11 mouse cellular contexts compared by ENCODE assay signal in genomic region chr4:140153711-140154114, GRCm38 (mm10).
DNase-seq lines count a peak whose midpoint lies in the region; ATAC-seq lines count a peak whose summit lies in the region.
"Had no signal": no experiment of that assay in that cellular context is flagged by ENCODE, and none has a peak within 500 bp of the region (broad histone marks: within the 10 kb centered on the region; RNA-seq: fewer than 3 reads in every experiment).

No protein-coding gene starts in this region.

- peak; percentile 79 for DNase-seq in brain, adult 2 months (ENCODE audit: low read depth, low spot score)
- DNase-seq in cerebellum, adult 9-11 months, result peak; percentile 72
- peak; percentile 34 to 49 for DNase-seq in layer of hippocampus, postnatal 10 days (ENCODE audit: low spot score in 2 of 2)
- no peak for DNase-seq in ovary, postnatal 14 days (ENCODE audit: low spot score)
- DNase-seq in thymus, postnatal 10 days (ENCODE audit: low spot score in 2 of 2), result no peak

- no peak overlapping the region for H3K4me3 ChIP-seq in hindbrain, embryonic 13.5 days
- no peak overlapping the region for H3K4me3 ChIP-seq in hindbrain, embryonic 12.5 days
- H3K4me3 ChIP-seq: liver, embryonic 12.5 days; stomach, embryonic 15.5 days had no signal

- H3K9me3 ChIP-seq in hindbrain, embryonic 13.5 days, result no peaks in the 10 kb centered on the region
- no peaks in the 10 kb centered on the region for H3K9me3 ChIP-seq in hindbrain, embryonic 12.5 days (replicated peaks)
- H3K9me3 ChIP-seq: liver, embryonic 12.5 days; stomach, embryonic 15.5 days had no signal

- H3K9ac ChIP-seq in hindbrain, embryonic 13.5 days, result no peak overlapping the region
- no peak overlapping the region for H3K9ac ChIP-seq in hindbrain, embryonic 12.5 days
- H3K9ac ChIP-seq: liver, embryonic 12.5 days; stomach, embryonic 15.5 days had no signal

- ATAC-seq in hindbrain, embryonic 13.5 days (ENCODE audit: low FRiP score), result no peak
- ATAC-seq in hindbrain, embryonic 12.5 days (ENCODE audit: low FRiP score), result no peak
- ATAC-seq: inflammation-experienced regulatory T-cells, adult 6 months; liver, embryonic 12.5 days had no signal

- H3K4me2 ChIP-seq in hindbrain, embryonic 13.5 days, result no peak overlapping the region
- no peak overlapping the region for H3K4me2 ChIP-seq in hindbrain, embryonic 12.5 days (replicated peaks)
- H3K4me2 ChIP-seq: heart, embryonic 11.5 days; liver, embryonic 12.5 days; stomach, embryonic 15.5 days had no signal

- no peaks in the 10 kb centered on the region; the same call in 1 of the 2 replicates for H3K36me3 ChIP-seq in hindbrain, embryonic 13.5 days
- no peaks in the 10 kb centered on the region for H3K36me3 ChIP-seq in hindbrain, embryonic 12.5 days
- H3K36me3 ChIP-seq: liver, embryonic 12.5 days; stomach, embryonic 15.5 days had no signal

- 0 out of 2 replicates have a peak, but pooled peaks cover 2% of the 10 kb centered on the region for H3K27me3 ChIP-seq in hindbrain, embryonic 13.5 days
- 0 out of 2 replicates have a peak, but pooled peaks cover 6% of the 10 kb centered on the region for H3K27me3 ChIP-seq in hindbrain, embryonic 12.5 days
- H3K27me3 ChIP-seq: liver, embryonic 12.5 days; stomach, embryonic 15.5 days had no signal

- peaks cover 26% of the 10 kb centered on the region for H3K4me1 ChIP-seq in hindbrain, embryonic 13.5 days (replicated peaks)
- H3K4me1 ChIP-seq in hindbrain, embryonic 12.5 days, result peaks cover 26% of the 10 kb centered on the region
- H3K4me1 ChIP-seq: liver, embryonic 12.5 days; stomach, embryonic 15.5 days had no signal

- peak overlapping the region; percentile 65; the same call in 1 of the 2 replicates for H3K27ac ChIP-seq in hindbrain, embryonic 13.5 days
- H3K27ac ChIP-seq in hindbrain, embryonic 12.5 days, result no peak overlapping the region
- H3K27ac ChIP-seq: liver, embryonic 12.5 days; stomach, embryonic 15.5 days had no signal

- WGBS in hindbrain, embryonic 13.5 days, result 69% methylated on average over 9 of the region's 9 CpGs
- 65% methylated on average over 9 of the region's 9 CpGs for WGBS in hindbrain, embryonic 12.5 days

Comparison
In these comparisons a context has a peak if more than half of its experiments do, and no peak if none do; other contexts are left out.
1. DNase-seq: peak in brain, adult 2 months (single experiment), cerebellum, adult 9-11 months (single experiment) and layer of hippocampus, postnatal 10 days (2 of 2); none in ovary, postnatal 14 days (single experiment) and thymus, postnatal 10 days (0 of 2).